Mouse (Mus musculus) G1E (cell line): ENCODE data around the gene Ccnl2.

Experiments used
- CTCF ChIP-seq: IDR thresholded peaks from 2 replicates; pipeline ENCODE4 v1.5.1; 2012; ENCODE audit warnings: low read depth, low read length, inconsistent platforms, mixed read lengths
- GATA1 ChIP-seq: IDR thresholded peaks from 2 replicates; pipeline ENCODE4 v1.6.1; 2012; ENCODE audit warnings: borderline replicate concordance, low read length, inconsistent platforms, mixed read lengths
- GATA2 ChIP-seq: IDR thresholded peaks from 2 replicates; pipeline ENCODE4 v1.6.1; 2012; ENCODE audit warnings: low read depth, low read length, inconsistent platforms, borderline replicate concordance
- TAL1 ChIP-seq: conservative IDR thresholded peaks from 2 replicates; pipeline ENCODE4 v1.6.1; 2012; ENCODE audit warnings: low read depth, low read length, inconsistent platforms, mixed read lengths

- no peak for TF ChIP-seq CTCF
- no peak for TF ChIP-seq GATA1
- TF ChIP-seq TAL1: no peak
- no peak for TF ChIP-seq GATA2
Observed at GRCm38 (mm10) chr4:155790021-155790489, 22.2 kb upstream of the Ccnl2 start, which contains the start of gene Ankrd65.
